Mouse (Mus musculus): ENCODE measurements around the gene Dennd1a. TPM values are rescaled to one million over a fixed set of nuclear protein-coding genes. Genes with fewer than 3 reads are reported as not detected.
"Not testable (repeated sequence)": the region's sequence is repeated elsewhere in the genome, so short reads cannot be mapped to it uniquely, and the experiment has no call there.

Dennd1a gene
- polyA plus RNA-seq, 2 experiments from 2014 or later, result 8.8 to 13.4 TPM

DNA sequence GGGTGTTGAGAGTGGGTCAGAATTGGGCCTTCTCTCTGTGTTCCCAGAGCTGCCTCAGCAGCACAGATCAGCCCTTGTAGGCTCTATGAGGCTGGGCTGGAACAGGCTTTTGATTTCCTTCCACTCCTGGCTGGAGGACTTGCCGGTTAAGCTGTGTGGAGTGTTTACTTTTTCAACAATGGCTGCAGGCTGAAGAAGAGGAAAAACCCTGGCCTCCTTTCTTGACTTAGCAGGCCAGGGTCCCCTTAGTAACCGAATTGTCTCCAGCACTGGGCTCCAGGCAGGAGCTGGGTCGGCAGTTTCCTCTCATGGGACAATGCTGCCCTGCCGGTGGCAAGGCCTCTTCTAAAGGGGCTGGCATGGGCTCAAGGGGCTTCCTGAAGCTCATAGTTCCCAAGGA lies 323.8 kb downstream of the Dennd1a start:
- ATAC-seq, result no peak

- no peak for ATAC-seq
These were observed 338.8 kb downstream of the Dennd1a start for GRCm38 (mm10) chr2:37948424-37948823.

GRCm38 (mm10) chr2:37945598-37946336 lies 341.4 kb downstream of the Dennd1a start:
- no peak for ATAC-seq

DNA sequence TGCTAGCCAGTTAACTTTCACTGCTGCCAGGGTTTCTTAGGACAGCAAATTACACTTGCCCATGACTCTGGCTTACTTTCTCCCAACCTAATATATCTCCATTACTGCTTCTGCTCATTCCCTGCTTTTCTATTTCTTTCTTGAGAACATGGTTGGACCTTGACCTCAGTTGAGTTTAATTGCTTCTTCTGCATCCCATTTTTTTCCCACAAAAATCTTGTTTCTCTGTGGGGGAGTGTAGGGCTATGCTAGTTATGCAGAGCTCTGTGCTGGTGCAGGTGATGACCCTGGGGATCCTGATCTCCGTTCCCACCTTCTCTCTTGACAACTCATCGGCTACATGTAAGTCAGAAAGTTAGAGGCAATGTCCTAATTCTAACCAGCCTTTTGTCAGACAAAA lies 344.3 kb downstream of the Dennd1a start:
- no peak for ATAC-seq

DNA sequence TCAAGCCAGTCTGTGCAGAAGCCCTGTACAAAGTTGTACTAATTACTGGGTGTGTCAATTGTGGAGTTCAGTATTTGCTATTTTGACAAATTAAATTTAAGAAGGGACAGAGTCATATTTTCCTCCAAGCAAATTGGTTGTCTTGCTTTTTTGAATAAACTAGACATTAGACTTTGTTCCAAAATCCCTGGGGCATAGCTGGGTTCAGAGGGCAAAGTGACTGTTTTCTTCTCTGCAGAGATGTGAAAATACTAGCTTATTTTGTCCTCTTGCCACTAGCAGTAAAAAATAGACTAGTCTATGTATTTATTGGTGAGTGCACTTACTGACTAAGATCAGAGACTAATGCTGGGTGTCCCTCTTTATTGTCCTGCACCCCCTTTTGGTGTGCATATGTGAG lies 345.4 kb downstream of the Dennd1a start:
- ATAC-seq, result no peak

DNA sequence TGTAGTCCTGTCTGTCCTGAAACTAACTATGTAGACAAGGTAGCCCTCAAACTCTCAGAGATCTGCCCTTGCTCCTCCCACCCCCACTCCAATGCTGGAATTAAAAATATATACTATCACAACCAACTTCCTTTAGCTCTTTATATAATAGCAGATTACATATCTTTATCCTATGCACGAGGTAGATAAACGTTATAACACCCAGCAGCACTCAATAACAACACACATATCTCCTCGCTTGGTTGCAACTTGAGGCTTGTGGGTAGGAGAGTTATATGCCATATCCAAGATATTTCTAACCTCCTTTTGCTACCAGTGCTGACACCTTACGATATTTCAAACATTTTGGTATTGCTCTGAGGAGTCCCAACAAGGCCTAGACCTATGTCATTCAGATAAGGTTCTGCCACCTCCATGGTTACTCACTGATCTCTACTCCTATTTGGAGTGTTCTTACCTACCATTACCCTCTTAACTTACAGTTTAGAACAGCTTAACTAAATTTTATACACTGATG lies 346.3 kb downstream of the Dennd1a start:
- ATAC-seq, result no peak

GRCm38 (mm10) chr2:37939997-37940396 lies 347.2 kb downstream of the Dennd1a start:
- ATAC-seq, result no peak

GRCm38 (mm10) chr2:37936922-37937321 lies 350.3 kb downstream of the Dennd1a start:
- ATAC-seq, result not testable (repeated sequence)

DNA sequence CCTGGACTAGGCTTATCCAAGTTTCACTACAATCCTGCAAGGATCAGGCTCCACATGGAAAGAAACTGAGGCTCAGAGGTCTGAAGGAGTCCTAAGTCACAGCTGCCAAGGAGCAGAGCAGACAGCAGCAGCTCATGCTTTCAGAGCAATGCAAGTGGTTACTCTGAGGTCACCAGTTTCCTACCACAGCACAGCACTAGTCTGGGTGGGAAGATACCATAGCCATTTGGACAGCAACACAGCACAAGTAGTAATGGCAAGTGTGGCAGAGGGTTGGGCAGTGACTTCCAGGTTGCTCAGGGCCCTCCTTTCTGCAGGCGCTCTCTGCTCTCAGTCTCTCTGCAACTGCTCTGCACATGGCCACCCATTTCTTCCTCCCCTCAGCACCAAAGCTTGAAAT lies 354.9 kb downstream of the Dennd1a start:
- ATAC-seq, result no peak

DNA sequence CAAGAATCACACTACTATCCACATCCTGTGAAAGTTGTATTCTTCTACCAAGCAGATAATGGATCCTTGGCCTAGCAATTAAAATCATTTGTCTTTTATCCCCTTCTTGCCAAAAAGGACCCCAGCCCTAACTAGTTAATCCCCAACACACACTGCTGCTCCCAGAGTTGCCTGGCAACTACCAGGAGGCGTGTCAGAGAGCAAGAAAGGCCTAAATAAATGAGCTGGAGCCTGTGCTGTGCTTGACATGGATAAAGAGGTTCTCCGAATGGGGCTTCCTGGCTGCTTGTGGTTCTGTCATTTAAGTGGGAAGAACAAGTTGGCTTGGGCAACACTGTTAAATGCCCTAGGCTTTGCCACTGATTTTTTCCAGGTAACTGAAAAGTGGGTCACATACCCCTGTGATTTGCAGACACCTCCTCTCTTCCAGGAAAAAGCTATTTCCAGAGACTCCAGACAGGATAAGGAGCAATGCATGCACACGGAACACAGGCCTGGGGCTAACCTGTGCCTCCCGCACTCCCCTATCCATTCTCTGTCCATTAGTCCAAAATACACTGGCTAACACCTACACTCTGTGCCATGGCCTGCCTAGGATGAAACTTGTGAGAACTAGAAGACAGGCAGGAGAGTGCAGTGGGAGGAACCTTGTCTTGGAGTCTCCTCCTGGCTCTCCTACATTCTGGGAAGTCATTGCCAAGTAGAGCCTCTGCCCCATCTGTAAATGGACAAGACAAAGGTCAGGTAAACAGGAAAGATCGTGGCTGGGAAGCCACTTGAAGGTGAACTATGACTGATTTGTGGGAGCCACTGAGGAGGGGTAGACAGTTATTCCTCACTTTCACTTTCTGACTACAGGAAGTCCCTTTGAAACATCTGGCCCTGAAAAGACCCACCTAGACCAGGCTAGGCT lies 355.9 kb downstream of the Dennd1a start:
- no peak for ATAC-seq

DNA sequence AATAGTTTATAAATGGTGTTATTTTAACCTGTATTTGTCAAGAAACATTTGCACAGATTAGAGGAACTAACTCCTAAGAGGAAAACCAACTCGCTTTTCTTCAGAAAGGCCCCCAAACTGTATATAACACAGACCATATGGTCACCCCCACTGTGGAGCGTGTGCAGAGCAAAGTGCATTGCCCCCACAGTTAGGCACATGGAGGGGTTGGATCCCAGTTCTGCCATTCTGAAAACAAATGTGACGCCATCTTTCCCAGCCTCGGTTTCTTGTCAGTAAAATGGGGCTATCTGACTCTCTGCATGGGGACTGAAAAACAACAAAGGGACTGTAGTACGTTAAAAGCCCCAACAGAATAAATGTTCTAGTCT lies 361.1 kb downstream of the Dennd1a start:
- ATAC-seq, result no peak

GRCm38 (mm10) chr2:37925413-37926132 lies 361.6 kb downstream of the Dennd1a start:
- no peak for ATAC-seq

DNA sequence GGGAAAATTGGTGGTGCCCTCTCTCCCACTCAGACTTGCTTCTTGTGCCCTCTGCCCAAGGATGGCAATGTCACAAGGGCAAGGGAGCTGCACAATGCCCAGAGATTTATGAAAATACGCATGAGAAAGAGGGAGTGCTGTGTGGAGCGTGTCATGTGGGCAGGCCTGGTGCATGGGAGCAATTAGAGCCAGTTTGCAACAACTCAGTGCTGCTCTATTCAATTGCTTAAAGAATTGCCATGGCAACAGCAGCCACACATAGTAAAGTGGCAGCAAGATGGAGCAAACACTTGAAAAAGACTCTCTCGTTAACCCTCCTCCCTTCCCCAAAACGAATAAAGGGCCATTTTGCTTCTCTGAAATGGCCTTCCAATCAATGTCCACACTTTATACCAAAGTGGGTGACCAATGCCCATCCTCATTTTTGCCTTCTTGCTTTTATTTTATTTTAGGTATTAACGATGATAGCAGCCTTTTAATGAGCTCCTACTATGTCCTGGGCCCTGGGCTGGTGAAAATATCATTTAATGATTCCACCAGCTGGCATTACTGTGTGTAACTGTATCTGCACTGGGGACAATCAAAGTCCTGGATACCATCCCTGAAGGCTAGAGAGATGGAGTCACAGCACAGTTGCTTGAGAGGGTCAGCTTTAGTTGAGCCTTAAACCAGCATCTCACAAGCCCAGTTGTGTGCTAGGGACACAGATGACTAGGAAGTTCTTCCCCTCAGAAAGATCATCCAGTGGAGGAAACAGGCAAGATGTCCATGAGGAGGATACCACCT lies 378.3 kb downstream of the Dennd1a start:
- no peak for ATAC-seq

DNA sequence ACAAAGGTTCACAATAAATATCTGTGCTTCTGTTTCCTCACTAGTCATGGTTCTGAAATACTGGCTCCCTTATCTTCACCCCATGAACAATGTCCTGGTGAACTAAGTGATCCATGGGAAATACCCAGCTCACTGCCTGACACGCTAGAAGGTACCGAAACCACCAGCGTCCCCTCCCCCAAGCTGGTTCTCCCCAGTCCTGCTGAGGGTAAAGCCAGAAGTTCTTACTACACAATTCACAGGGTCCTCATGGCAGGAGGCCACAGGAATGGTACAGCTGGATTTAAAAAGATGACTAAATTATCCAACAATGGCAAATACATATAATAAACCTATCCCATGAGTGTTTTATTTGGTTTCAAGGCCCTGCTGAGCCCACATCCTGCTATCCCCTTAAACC lies 378.9 kb downstream of the Dennd1a start:
- no peak for ATAC-seq

DNA sequence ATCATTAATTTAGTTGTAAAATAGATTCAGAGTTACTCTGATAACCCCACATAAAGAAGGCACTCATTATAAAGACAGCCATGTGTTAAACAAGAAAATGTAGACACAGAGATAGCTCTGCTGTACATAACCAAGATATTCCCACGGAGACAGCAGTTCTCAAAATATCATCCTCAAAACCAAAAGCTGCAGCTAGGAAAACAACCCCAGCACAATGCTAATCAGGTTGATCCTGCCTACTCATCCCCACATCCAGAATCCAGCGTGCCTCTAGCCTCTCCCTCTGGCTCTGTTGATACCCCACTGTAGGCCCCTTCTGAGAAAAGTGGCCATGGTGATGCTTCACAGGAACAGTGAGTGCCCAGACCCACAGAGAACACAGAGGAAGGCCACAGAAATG lies 380.9 kb downstream of the Dennd1a start:
- ATAC-seq, result no peak

- ATAC-seq, result no peak
These were observed 383.9 kb downstream of the Dennd1a start for GRCm38 (mm10) chr2:37903286-37903685.

DNA sequence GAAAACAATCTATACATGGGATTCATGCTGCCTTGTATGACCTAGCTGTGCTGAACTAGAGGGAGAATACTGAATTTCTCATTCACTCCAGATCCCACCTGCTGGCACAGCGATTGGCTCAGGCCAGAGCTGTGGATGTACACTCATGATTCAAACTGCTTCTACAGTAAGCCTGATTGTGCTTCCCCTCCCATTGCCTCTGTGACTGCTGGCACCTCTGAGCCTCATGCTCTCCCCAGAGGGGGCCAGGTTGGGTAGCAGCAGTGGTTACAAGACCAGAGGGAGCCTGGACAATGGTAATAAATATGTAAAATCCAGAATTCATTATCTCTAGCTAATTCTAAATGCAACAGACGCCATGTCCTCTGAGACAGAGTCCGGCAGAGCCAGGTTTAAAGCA lies 404.0 kb downstream of the Dennd1a start:
- ATAC-seq, result no peak

DNA sequence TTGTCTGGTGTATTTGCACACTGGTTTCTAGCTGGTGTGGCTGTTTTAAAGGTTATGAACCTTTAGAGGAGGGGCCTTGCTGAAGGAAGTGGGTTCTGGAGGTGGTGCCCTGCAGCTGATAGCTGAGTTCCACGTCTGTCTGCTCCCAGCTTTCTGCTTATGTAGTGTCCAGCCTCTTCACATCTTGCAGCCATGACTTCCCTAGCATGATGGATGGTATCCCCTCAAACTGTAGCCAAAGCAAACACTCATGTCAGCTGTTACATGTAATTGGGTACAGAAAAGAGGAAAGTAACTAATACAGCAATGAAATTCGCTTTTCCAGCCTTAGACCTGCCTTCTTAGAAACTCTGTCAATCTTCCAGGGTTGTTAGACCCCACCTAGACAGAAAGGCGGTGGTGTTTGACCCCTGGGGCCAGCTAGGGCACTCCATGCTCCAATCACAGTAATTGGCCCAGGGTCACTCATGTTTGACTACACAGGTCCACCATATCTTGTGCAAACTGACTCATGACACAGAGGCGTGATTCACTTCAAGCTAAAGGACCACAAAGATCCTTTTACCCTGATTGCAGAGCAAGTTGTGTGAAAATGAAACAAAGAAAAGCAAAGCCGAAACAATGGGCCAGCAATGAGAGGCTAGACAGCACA lies 405.8 kb downstream of the Dennd1a start:
- ATAC-seq, result no peak

- ATAC-seq, result no peak
These were observed 407.5 kb downstream of the Dennd1a start for GRCm38 (mm10) chr2:37879697-37880096.

DNA sequence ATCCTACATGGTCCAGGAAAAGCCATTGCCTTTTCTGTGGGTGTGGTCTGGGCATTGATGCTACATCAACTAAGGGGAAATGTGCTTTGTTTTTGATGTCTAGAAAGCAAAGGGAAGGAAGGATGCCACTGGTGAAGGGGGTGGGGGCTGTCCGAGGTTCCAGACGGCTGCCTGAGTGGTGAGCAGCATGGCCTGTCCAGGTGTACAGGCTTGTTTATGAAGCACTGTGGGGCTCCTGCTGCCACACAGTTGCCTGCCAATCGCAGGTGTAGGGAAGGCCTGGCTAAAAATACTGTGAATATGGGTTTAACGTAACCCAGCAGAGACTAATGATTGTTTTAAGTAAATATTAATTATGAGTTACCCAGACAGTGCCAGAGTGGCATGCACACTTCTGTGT lies 414.4 kb downstream of the Dennd1a start:
- no peak for ATAC-seq

- ATAC-seq, result no peak
These were observed 417.6 kb downstream of the Dennd1a start for GRCm38 (mm10) chr2:37869628-37870027.

GRCm38 (mm10) chr2:37867387-37867786 lies 419.8 kb downstream of the Dennd1a start:
- no peak for ATAC-seq
